9 mouse cellular contexts compared by ENCODE assay signal in genomic region chr12:79488590-79489242, GRCm38 (mm10).
A peak's percentile ranks its signal among the peaks of the same experiment; 100 is the strongest.
DNase-seq lines count a peak whose midpoint lies in the region.
"Had no signal": no experiment of that assay in that cellular context is flagged by ENCODE, and none has a peak within 500 bp of the region (broad histone marks: within the 10 kb centered on the region; RNA-seq: fewer than 3 reads in every experiment).

No protein-coding gene starts in this region.

- DNase-seq in left cerebral cortex, postnatal 10 days (ENCODE audit: extremely low spot score in 1 of 2, low spot score in 2 of 2) = peak; percentile 34 to 52
- DNase-seq in left cerebral cortex, adult 9 months (ENCODE audit: low spot score in 2 of 2) = no peak
- peak; percentile 50 for DNase-seq in adrenal gland, postnatal 25 days
- DNase-seq in heart, adult 8-10 months (ENCODE audit: low spot score) = peak; percentile 44
- DNase-seq in lung, postnatal 10 days = peak; percentile 45
- DNase-seq in kidney, postnatal 25 days = no peak
- DNase-seq in ovary, postnatal 10 days (ENCODE audit: low spot score) = no peak
- no peak for DNase-seq in embryo, embryonic 11 days
- DNase-seq: thymus, postnatal 14 days had no signal

- intact Hi-C loops in left cerebral cortex, postnatal 10 days (cut with DNase I) = no loop called here

Comparison
In these comparisons a context has a peak if more than half of its experiments do, and no peak if none do; other contexts are left out.
1. DNase-seq: peak in left cerebral cortex, postnatal 10 days (2 of 2), adrenal gland, postnatal 25 days (single experiment), heart, adult 8-10 months (single experiment) and lung, postnatal 10 days (single experiment); none in left cerebral cortex, adult 9 months (0 of 2), kidney, postnatal 25 days (0 of 2), ovary, postnatal 10 days (single experiment) and embryo, embryonic 11 days (single experiment).